Mouse (Mus musculus) thymus, adult 2 months (tissue): ENCODE results near the gene Zfp704.

ENCODE experiments used
- CTCF ChIP-seq: fragments of 200-500 bp; IDR thresholded peaks from 2 replicates; pipeline ENCODE4 v1.5.1; 2012; ENCODE audit warnings: mild to moderate bottlenecking, control low read depth, low read length, moderate library complexity, borderline replicate concordance; ENCODE audit not compliant: control insufficient read depth, poor library complexity, insufficient read depth; ENCODE audit errors: extremely low read depth
- POLR2A ChIP-seq: fragments of 200-500 bp; IDR thresholded peaks from 2 replicates; pipeline ENCODE4 v1.6.1; 2012; ENCODE audit warnings: mild to moderate bottlenecking, low read length, control low read depth, moderate library complexity; ENCODE audit not compliant: control insufficient read depth, poor library complexity, insufficient read depth; ENCODE audit errors: extremely low read depth

DNA sequence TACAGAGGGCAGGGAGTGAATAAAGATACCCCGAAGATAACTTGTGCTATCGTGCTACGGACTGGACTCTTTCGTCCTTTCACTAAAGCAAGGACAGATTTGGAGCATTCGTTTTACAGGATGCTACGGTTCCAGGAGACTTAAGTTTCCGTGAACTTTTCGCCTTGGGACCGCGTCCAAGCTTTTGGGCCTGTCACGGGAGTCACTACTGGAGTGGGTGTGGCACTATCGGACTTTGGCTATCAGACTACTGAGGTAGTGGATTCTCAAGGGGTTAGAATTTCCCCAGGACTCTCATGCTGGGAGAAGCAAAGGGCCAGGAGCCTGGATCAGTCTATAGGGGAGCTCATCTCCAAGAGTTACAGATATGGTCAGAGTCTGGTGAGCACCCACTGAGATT, 10.7 kb upstream of the Zfp704 start:
- TF ChIP-seq CTCF (no peak), POLR2A (no peak)
